Mouse (Mus musculus) lung, embryonic 14.5 days (tissue): ENCODE results near the gene Tex44. TPM values are rescaled to one million over a fixed set of nuclear protein-coding genes. Genes with fewer than 3 reads are reported as not detected.

ENCODE experiments used
- ATAC-seq: fragments of 200-750 bp; cut with Nextera tagmentation; 2 replicates; pipeline ENCODE4 v1.8.0; 2017; ENCODE audit warnings: mild to moderate bottlenecking, moderate TSS enrichment, moderate library complexity; ENCODE audit not compliant: insufficient read depth
- DNase-seq: peaks from one replicate; pipeline ENCODE4 v3.0.0-alpha.2; 2015
- H3K27ac ChIP-seq: fragments of 300-500 bp; sonication (generic); 2 replicates; pipeline ENCODE4 v1.5.1; 2014; ENCODE audit warnings: low read depth, mild to moderate bottlenecking, moderate library complexity
- H3K27me3 ChIP-seq: fragments of 300-500 bp; sonication (generic); 2 replicates; pipeline ENCODE4 v1.6.1; 2014; ENCODE audit warnings: low read length, control low read depth; ENCODE audit not compliant: insufficient read depth
- H3K36me3 ChIP-seq: fragments of 300-500 bp; sonication (generic); 2 replicates; pipeline ENCODE4 v1.6.1; 2014; ENCODE audit warnings: control low read depth; ENCODE audit not compliant: insufficient read depth
- H3K4me1 ChIP-seq: fragments of 300-500 bp; sonication (generic); 2 replicates; pipeline ENCODE4 v1.6.1; 2014; ENCODE audit warnings: antibody characterized with exemption, control low read depth; ENCODE audit not compliant: insufficient read depth
- H3K4me2 ChIP-seq: fragments of 300-500 bp; sonication (generic); 2 replicates; pipeline ENCODE4 v1.6.1; 2014; ENCODE audit warnings: mild to moderate bottlenecking
- H3K4me3 ChIP-seq: fragments of 300-500 bp; sonication (generic); 2 replicates; pipeline ENCODE4 v1.5.1; 2014; ENCODE audit warnings: low read depth, low read length
- H3K9ac ChIP-seq: fragments of 300-500 bp; sonication (generic); 2 replicates; pipeline ENCODE4 v1.6.1; 2014
- H3K9me3 ChIP-seq: fragments of 300-500 bp; sonication (generic); 2 replicates; pipeline ENCODE4 v1.6.1; 2016; ENCODE audit warnings: low read depth, low read length, control low read depth
- CTCF ChIP-seq: IDR thresholded peaks from 2 replicates; pipeline ENCODE4 v1.5.1; 2016; ENCODE audit warnings: antibody characterized with exemption, low read depth
- WGBS: fragments of 180-500 bp; shearing (Covaris S2); extraction: QIAGEN DNeasy Blood & Tissue Kit; methylation state at CpG from one replicate; pipeline ENCODE4 v1.1.7; 2014; 5-methylcytosine and 5-hydroxymethylcytosine counted together
- polyA plus RNA-seq: library from polyadenylated mRNA; unstranded; fragments of >200 nt; fragmentation: Nextera tagmentation; extraction: Ambion mirVana; gene quantifications from 2 replicates; pipeline ENCODE4 v1.2.1, GENCODE M21; 2014

Gene Tex44
- polyA plus RNA-seq, 1 experiment from 2014 or later: not detected

- Histone ChIP-seq H3K4me2 (peak overlapping the region; percentile 44), H3K27ac (peak overlapping the region; percentile 95), H3K36me3 (no peaks in the 10 kb centered on the region), H3K27me3 (no peaks in the 10 kb centered on the region), H3K9ac (peak overlapping the region; percentile 36; the same call in 1 of the 2 replicates), H3K4me3 (no peak overlapping the region), H3K9me3 (no peaks in the 10 kb centered on the region), H3K4me1 (peaks cover 27% of the 10 kb centered on the region)
- DNase-seq: peak; percentile 92
- TF ChIP-seq CTCF: no peak
- WGBS: 20% methylated on average over 13 of the region's 13 CpGs
- peak; percentile 73 for ATAC-seq
These were observed 21.6 kb downstream of the Tex44 start for GRCm38 (mm10) chr1:86447596-86448171.

- Histone ChIP-seq H3K36me3 (no peaks in the 10 kb centered on the region), H3K9ac (peak overlapping the region; percentile 36; the same call in 1 of the 2 replicates), H3K4me3 (no peak overlapping the region), H3K9me3 (no peaks in the 10 kb centered on the region), H3K27me3 (no peaks in the 10 kb centered on the region), H3K4me1 (peaks cover 21% of the 10 kb centered on the region), H3K27ac (peak overlapping the region; percentile 95), H3K4me2 (peak overlapping the region; percentile 44)
- no peak for TF ChIP-seq CTCF
- 11% methylated on average over 4 of the region's 4 CpGs for WGBS
- peak; percentile 74 for DNase-seq
- peak; percentile 62 for ATAC-seq
These were observed 22.1 kb downstream of the Tex44 start for GRCm38 (mm10) chr1:86448272-86448671.

- Histone ChIP-seq H3K36me3 (no peaks in the 10 kb centered on the region), H3K9me3 (no peaks in the 10 kb centered on the region), H3K4me1 (peaks cover 13% of the 10 kb centered on the region), H3K9ac (no peak overlapping the region), H3K4me2 (no peak overlapping the region), H3K27me3 (no peaks in the 10 kb centered on the region), H3K4me3 (no peak overlapping the region), H3K27ac (no peak overlapping the region)
- 43% methylated on average over 6 of the region's 6 CpGs for WGBS
- ATAC-seq: peak; percentile 48; the same call in 1 of the 2 replicates
- peak; percentile 74 for DNase-seq
- TF ChIP-seq CTCF: peak; percentile 36
These were observed 23.8 kb downstream of the Tex44 start for GRCm38 (mm10) chr1:86449966-86450365.

GRCm38 (mm10) chr1:86452713-86453112, 26.6 kb downstream of the Tex44 start:
- 56% methylated on average over 5 of the region's 5 CpGs for WGBS
- no peak for ATAC-seq
- no peaks in the 10 kb centered on the region for H3K36me3 ChIP-seq

GRCm38 (mm10) chr1:86456892-86457581, 30.9 kb downstream of the Tex44 start:
- DNase-seq: no peak
- Histone ChIP-seq H3K9me3 (no peaks in the 10 kb centered on the region), H3K4me3 (no peak overlapping the region), H3K4me1 (no peaks in the 10 kb centered on the region), H3K4me2 (no peak overlapping the region), H3K27ac (no peak overlapping the region; the same call in 1 of the 2 replicates), H3K9ac (no peak overlapping the region), H3K27me3 (no peaks in the 10 kb centered on the region), H3K36me3 (no peaks in the 10 kb centered on the region)
- TF ChIP-seq CTCF: no peak
- 43% methylated on average over 13 of the region's 13 CpGs for WGBS
- no peak for ATAC-seq

More at GRCm38 (mm10) chr1:86452713-86453112, 26.6 kb downstream of the Tex44 start:
- Histone ChIP-seq H3K9me3 (no peaks in the 10 kb centered on the region), H3K27me3 (no peaks in the 10 kb centered on the region), H3K4me2 (no peak overlapping the region), H3K9ac (no peak overlapping the region), H3K4me1 (peaks cover 6% of the 10 kb centered on the region), H3K4me3 (no peak overlapping the region), H3K27ac (no peak overlapping the region)
- no peak for TF ChIP-seq CTCF
- no peak for DNase-seq

- Histone ChIP-seq H3K36me3 (no peaks in the 10 kb centered on the region), H3K27me3 (no peaks in the 10 kb centered on the region), H3K4me1 (peaks cover under 1% of the 10 kb centered on the region; the same call in 1 of the 2 replicates), H3K4me3 (no peak overlapping the region), H3K9ac (no peak overlapping the region), H3K4me2 (no peak overlapping the region), H3K27ac (no peak overlapping the region), H3K9me3 (no peaks in the 10 kb centered on the region)
- no peak for ATAC-seq
- no peak for DNase-seq
- no peak for TF ChIP-seq CTCF
- 63% methylated on average over 4 of the region's 4 CpGs for WGBS
These were observed 33.2 kb downstream of the Tex44 start for GRCm38 (mm10) chr1:86459371-86459770.

GRCm38 (mm10) chr1:86464223-86464874, 38.2 kb downstream of the Tex44 start:
- H3K4me3 ChIP-seq: no peak overlapping the region
- peak overlapping the region; percentile 16; the same call in 1 of the 2 replicates for H3K9ac ChIP-seq
- DNase-seq: no peak
- peak overlapping the region; percentile 90 for H3K27ac ChIP-seq
- TF ChIP-seq CTCF: no peak
- peaks cover 5% of the 10 kb centered on the region; the same call in 1 of the 2 replicates for H3K4me1 ChIP-seq
- ATAC-seq: no peak
- no peaks in the 10 kb centered on the region for H3K9me3 ChIP-seq
- H3K36me3 ChIP-seq: no peaks in the 10 kb centered on the region
- 50% methylated on average over 9 of the region's 9 CpGs for WGBS
- no peak overlapping the region for H3K4me2 ChIP-seq
- H3K27me3 ChIP-seq: no peaks in the 10 kb centered on the region
